Mouse (Mus musculus) cerebellum, adult 9-11 months (tissue): ENCODE measurements around the gene Tmem198.

Experiments used
- DNase-seq: peaks from one replicate; pipeline ENCODE4 v3.0.0; 2022

Gene Tmem198

GRCm38 (mm10) chr1:75490785-75491551, 11.6 kb downstream of the Tmem198 start:
- DNase-seq = peak; percentile 33

- no peak for DNase-seq
Measured at GRCm38 (mm10) chr1:75492579-75493170, 13.3 kb downstream of the Tmem198 start.

GRCm38 (mm10) chr1:75494878-75495548, 15.7 kb downstream of the Tmem198 start:
- DNase-seq = peak; percentile 42

GRCm38 (mm10) chr1:75498897-75499296, 19.6 kb downstream of the Tmem198 start:
- no peak for DNase-seq

- DNase-seq = no peak
Measured at GRCm38 (mm10) chr1:75499441-75499840, 20.1 kb downstream of the Tmem198 start.

- DNase-seq = no peak
Measured at GRCm38 (mm10) chr1:75501905-75502304, 22.6 kb downstream of the Tmem198 start.

DNA sequence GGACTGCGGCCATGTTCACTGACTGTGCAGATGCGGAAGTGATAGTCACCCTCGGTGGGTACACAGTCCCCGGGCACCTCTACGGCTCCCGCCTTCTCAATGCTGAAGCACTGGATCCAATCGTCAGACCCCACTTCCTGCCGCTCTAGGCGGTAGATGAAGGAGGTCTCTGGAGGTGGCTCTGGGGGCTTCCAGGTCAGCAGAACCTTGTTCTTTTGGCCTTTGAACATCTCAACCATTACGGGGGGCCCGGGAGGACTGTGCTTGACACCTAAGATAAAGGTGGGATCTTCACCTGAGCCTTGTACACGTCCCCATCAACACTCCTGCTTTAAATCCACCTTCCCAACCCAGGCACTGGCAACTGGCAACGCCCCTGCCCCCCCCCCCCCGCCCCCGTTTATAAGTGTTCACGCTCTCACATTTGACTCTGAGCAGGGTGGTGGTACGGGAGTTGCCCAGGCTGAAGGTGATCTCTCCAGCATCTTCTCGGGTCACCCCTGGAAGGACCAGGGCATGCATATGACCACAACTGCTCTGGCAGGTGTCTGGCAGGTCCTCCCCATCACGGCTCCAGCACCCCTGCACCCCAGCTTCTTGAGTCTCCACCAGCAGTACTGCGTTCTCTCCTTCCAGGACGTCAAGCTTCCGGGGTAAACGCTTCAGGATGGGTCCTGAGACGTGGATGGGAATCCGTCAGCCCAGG, 23.8 kb downstream of the Tmem198 start:
- DNase-seq = no peak

DNA sequence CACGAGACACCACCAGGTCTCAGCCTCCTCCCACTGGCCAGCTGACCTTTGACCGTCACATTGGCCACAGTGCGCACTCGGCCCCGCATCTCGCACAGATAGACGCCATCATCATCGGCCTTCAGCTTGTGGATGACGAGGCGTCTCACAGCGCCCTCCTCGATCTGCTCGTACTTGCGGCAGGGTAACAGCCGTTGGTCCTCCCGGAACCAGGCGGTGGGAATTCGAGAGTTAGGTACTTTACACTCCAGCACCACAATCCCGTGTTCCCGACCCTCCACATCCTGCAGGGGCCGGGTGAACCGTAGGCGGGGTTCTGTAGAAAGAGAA, 24.3 kb downstream of the Tmem198 start:
- DNase-seq = peak; percentile 49

DNA sequence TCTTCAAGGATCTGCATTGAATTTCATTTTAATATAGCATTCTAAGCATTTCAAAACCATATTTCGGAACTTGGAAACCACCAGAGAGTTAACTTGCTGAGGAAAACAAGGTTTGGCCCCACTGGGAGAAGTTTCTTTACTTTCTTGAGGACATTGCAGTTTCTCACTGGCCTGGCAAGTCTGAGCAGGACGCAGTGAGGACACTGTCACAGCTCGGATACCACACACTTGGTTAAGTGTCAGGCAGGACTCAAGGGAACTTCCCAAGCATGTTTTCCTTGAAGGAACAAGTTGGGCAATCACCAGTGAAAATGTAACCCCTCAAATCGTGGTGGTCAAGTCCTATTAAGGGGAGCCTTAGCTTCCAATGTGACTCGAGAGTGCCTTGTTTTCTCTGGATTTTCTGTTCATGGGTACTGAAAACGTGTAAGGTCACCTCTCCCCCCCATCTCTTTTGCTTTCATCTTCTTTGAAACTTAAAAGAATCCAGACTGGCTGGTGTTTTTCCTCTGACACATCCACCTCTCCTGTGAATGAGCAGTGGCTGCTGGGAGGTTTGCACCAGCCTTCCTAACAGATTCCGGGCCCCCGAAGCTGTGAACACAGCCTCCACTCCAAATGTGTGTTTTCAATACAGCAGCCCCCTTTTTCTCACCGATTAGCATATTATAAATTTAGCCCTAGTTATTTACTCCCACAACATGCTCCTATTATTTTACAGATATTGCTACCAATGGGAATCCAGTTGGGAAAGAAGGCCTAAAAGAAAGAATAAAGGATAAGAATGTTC, 25.1 kb downstream of the Tmem198 start:
- DNase-seq = no peak

- DNase-seq = peak; percentile 92
Measured at GRCm38 (mm10) chr1:75505159-75505955, 26.0 kb downstream of the Tmem198 start.

GRCm38 (mm10) chr1:75505956-75506831, 26.9 kb downstream of the Tmem198 start, which contains the start of gene Obsl1:
TSS of gene Obsl1 (minus strand) at chr1:75506452.
- DNase-seq = peak; percentile 74

DNA sequence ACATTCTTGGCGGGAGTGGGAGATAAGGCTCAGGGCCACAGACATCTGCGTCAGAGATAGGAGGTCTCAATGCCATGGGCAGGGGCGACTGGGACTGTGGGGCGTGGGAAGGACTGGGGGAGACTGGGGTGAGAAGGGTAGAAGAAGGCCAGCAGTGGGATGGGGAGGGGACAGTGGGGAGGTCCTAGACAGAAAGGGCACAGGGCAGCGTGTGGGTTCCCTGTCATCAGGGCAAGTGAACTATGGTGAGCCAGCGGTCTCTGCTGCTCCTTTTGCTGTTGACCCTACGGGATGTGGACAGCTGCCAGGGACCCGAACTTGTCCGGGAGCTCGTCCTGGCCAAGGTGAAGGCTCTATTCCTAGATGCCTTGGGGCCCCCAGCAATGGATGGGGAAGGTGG, 27.7 kb downstream of the Tmem198 start, which contains the start of gene Inha:
Gene Inha (plus strand): TSS at position 72 of the 400 bp plus-strand sequence.
- DNase-seq = peak; percentile 58

DNA sequence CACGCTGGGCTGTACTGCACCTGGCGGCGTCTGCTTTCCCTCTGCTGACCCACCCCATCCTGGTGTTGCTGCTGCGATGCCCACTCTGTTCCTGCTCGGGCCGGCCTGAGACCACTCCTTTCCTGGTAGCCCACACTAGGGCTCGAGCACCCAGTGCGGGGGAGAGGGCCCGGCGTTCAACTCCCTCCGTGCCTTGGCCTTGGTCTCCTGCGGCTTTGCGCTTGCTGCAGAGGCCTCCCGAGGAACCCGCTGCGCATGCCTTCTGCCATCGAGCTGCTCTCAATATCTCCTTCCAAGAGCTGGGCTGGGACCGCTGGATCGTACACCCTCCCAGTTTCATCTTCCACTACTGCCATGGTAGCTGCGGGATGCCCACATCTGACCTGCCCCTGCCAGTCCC, 30.3 kb downstream of the Tmem198 start:
- no peak for DNase-seq

- DNase-seq = no peak
Measured at GRCm38 (mm10) chr1:75510154-75510553, 30.8 kb downstream of the Tmem198 start.

GRCm38 (mm10) chr1:75511437-75512210, 32.3 kb downstream of the Tmem198 start:
- DNase-seq = no peak

GRCm38 (mm10) chr1:75512550-75512949, 33.2 kb downstream of the Tmem198 start:
- DNase-seq = no peak

DNA sequence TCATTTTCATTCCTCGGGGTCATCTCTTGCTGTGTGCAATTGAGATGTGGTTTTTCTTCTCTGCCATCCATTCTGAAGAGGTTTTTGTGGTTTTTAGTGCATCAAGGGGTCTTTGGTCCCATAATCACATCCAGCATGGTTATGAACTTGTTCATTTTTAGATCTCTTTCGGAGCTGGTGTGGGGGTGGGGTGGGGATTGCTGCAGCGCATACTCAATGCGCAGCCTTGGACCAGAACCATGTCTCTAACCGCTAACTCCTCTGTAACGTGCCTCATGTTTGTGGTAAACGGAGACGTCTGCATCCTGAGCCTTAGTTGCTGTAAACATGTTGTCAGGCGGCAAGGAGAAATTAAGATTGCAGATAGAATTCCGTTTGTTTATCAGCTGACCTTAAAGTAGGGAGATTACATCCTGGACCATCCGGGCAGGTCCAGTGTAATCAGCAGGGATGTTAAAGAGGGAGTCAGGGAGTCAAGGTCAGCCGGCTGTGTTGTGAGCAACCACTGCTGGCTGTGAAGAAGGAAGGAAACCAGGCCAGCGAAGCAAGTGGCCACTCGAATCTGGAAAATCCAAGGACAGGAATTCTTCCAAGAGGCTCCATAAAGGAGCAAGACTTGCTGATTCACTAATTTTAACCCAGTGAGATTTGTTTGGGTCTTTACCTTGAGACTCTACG, 37.5 kb downstream of the Tmem198 start:
- no peak for DNase-seq

DNA sequence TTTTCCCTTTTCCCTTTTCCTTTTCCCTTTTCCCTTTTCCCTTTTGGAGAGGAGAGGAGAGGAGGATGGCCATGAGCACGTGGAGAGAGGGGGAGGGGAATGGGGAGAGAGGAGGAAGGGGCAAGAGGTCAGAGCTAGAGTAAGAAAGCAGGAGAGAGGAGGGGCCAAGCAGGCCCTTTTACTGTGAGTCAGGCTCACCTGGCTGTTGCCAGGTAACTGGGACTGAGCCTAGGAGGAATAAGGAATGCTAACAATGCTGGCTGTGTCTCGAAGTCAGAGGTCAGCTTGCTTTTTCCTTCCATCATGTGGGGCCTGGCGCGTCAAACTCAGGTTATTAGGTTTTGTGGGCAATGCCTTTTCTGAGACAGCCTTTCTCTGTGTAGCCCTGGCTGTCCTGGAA, 38.7 kb downstream of the Tmem198 start:
- DNase-seq = no peak

DNA sequence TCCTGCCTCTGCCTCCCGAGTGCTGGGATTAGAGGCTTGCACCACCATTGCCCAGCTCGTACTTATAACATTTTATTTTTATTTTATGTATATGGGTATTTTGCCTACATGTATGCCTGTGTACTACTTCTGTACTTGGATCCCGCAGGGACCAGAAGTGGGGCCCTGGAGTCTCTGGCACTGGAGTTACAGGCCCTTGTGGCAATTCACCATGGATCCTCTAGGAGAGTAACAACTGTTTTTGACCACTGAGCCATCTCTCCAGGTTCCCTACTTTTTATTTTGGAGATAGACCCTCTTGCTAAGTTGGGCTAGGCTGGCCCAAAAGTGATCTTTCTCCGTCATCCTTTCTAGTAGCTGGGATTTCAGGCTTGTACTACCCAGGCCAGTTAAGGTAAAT, 39.1 kb downstream of the Tmem198 start:
- DNase-seq = no peak
